Mouse (Mus musculus) adrenal gland, adult 8-10 months (tissue): ENCODE results near the gene Amdhd1. TPM values are rescaled to one million over a fixed set of nuclear protein-coding genes. Genes with fewer than 3 reads are reported as not detected.

Source experiments
- total RNA-seq, 4 experiments: library from RNA; stranded (reverse); gene quantifications; 2 replicates each; pipeline ENCODE4 v1.2.4; 2022

The Amdhd1 gene
- total RNA-seq, 4 experiments from 2014 or later, result 0.12 TPM; not detected in 3

Other genes starting within 250 kb of the Amdhd1 start
- 10 to 100 TPM; 32.3 to 51.1 (median 46.1) TPM for gene Elk3, start 228.9 kb downstream of the Amdhd1 start, total RNA-seq
- 10 to 100 TPM; 53.1 to 74.2 (median 65.2) TPM for gene Lta4h, start 86.6 kb downstream of the Amdhd1 start, total RNA-seq
- under 1 TPM; 0.17 to 0.52 (median 0.39) TPM for gene Hal, start 51.3 kb downstream of the Amdhd1 start, total RNA-seq
- gene Ccdc38, start 599 bp upstream of the Amdhd1 start, total RNA-seq, result under 1 TPM in 1 of 4 experiments, not detected in 3; 0.10 TPM
- gene Snrpf, start 49.7 kb upstream of the Amdhd1 start, total RNA-seq, result 10 to 100 TPM; 11.0 to 20.5 (median 13.2) TPM
- gene Ntn4, start 100.6 kb upstream of the Amdhd1 start, total RNA-seq, result 10 to 100 TPM; 20.1 to 30.3 (median 26.3) TPM